Mouse (Mus musculus) lung, adult 2 months (tissue): ENCODE data around the gene Btbd35f25.
"Not testable (repeated sequence)": the region's sequence is repeated elsewhere in the genome, so short reads cannot be mapped to it uniquely, and the experiment has no call there.

Experiments used
- CTCF ChIP-seq: fragments of 200-500 bp; IDR thresholded peaks from 2 replicates; pipeline ENCODE4 v1.5.1; 2011; ENCODE audit warnings: mild to moderate bottlenecking, low read length, control low read depth; ENCODE audit not compliant: insufficient read depth
- POLR2A ChIP-seq: fragments of 200-500 bp; IDR thresholded peaks from 2 replicates; pipeline ENCODE4 v1.6.1; 2011; ENCODE audit warnings: low read depth, mild to moderate bottlenecking, control low read depth, low read length, borderline replicate concordance; ENCODE audit errors: extremely low read depth

DNA sequence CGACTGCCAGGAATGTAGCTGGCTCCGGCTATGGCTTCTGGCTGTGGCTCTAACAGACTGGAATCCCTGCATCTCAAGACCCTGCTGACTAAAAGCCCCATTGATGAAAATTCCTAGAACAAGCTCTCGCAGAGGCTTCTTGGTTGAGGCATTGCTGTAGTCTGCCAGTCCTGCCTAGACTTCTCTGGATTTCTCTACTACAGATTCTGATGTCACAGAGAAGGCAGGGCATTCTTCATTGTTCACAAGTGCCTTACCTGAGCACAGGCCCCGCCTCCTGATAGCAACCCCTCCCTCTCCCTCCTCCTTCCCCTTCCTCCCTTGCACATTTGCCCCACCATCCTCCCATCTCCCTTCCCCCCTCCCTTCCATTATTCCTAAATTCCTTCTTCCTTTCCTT, at the start of gene Btbd35f25:
- not testable (repeated sequence) for TF ChIP-seq POLR2A, CTCF
